Mouse (Mus musculus): Measurements from ENCODE around the gene Napa. TPM values are rescaled to one million over a fixed set of nuclear protein-coding genes. Genes with fewer than 3 reads are reported as not detected.

The Napa gene
- polyA plus RNA-seq, 1 experiment from 2014 or later = 168 TPM

DNA sequence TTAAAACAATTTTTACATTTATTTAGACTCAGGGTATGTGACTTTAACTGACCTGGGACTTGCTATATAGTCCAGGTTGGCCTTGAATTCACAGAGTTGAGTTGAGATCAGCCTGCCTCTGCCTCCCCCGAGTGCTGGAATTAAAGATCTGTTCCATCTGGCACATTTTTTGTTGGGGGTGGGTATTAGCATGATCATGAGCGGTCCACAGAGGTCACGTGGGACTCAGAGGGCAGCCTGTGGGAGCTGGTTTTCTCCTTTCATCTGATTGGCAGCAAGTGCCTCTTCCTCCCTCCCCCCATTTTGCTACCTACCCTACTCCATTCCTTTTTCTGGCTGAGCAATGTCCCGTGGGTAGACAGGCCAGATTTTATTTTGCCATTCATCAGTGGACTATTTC is 17.7 kb upstream of the Napa start:
- H3K4me3 ChIP-seq (ENCODE audit: low read length) = no peak overlapping the region
- no peaks in the 10 kb centered on the region for H3K36me3 ChIP-seq (ENCODE audit: control insufficient read depth, insufficient read depth)
- H3K27me3 ChIP-seq (ENCODE audit: control insufficient read depth, insufficient read depth, low read length) = peaks cover 5% of the 10 kb centered on the region; the same call in 1 of the 2 replicates
- no peaks in the 10 kb centered on the region for H3K9me3 ChIP-seq (replicated peaks; ENCODE audit: control insufficient read depth, low read length)
- H3K4me2 ChIP-seq (ENCODE audit: low read depth, low read length) = no peak overlapping the region
- ATAC-seq (replicated peaks; ENCODE audit: extremely low read depth, insufficient read depth, low FRiP score) = no peak
- no peaks in the 10 kb centered on the region for H3K4me1 ChIP-seq (ENCODE audit: control insufficient read depth, insufficient read depth, low read length)
- 58% methylated on average over 4 of the region's 4 CpGs for WGBS
- no peak overlapping the region for H3K27ac ChIP-seq (ENCODE audit: low read length)
- H3K9ac ChIP-seq (ENCODE audit: low read length) = no peak overlapping the region

- Histone ChIP-seq H3K36me3 (ENCODE audit: control insufficient read depth, insufficient read depth) (no peaks in the 10 kb centered on the region), H3K4me2 (ENCODE audit: low read depth, low read length) (no peak overlapping the region), H3K9me3 (replicated peaks; ENCODE audit: control insufficient read depth, low read length) (no peaks in the 10 kb centered on the region), H3K4me1 (ENCODE audit: control insufficient read depth, insufficient read depth, low read length) (no peaks in the 10 kb centered on the region), H3K27me3 (ENCODE audit: control insufficient read depth, insufficient read depth, low read length) (peaks cover 3% of the 10 kb centered on the region; the same call in 1 of the 2 replicates), H3K4me3 (ENCODE audit: low read length) (no peak overlapping the region), H3K9ac (ENCODE audit: low read length) (no peak overlapping the region), H3K27ac (ENCODE audit: low read length) (no peak overlapping the region)
- no peak for ATAC-seq (replicated peaks; ENCODE audit: extremely low read depth, insufficient read depth, low FRiP score)
- 39% methylated on average over 4 of the region's 4 CpGs for WGBS
Measured at GRCm38 (mm10) chr7:16083361-16083760, 14.9 kb upstream of the Napa start.

DNA sequence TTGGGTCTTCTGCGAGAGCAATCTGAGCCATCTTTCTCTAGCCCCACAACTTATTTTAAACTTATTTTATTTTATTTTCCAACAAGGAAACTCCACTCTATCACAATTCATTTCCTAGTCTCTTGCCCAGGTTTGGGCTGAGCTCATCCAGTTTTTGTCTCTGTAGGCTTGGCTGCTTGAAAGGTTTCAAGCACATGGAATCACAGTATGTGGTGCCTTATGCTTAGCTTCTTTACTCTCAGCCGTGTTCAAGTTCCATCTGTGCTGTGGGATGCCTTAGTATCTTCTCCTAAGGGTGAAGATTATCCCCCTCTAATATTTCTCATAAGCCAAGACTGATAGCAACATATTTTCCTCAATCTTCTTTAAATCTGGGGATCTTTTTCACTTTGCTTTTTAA is 10.7 kb upstream of the Napa start:
- 68% methylated on average over 2 of the region's 2 CpGs for WGBS
- H3K4me3 ChIP-seq (ENCODE audit: low read length) = no peak overlapping the region
- H3K9ac ChIP-seq (ENCODE audit: low read length) = no peak overlapping the region
- H3K9me3 ChIP-seq (replicated peaks; ENCODE audit: control insufficient read depth, low read length) = no peaks in the 10 kb centered on the region
- no peak overlapping the region for H3K27ac ChIP-seq (ENCODE audit: low read length)
- no peaks in the 10 kb centered on the region for H3K36me3 ChIP-seq (ENCODE audit: control insufficient read depth, insufficient read depth)
- H3K4me2 ChIP-seq (ENCODE audit: low read depth, low read length) = no peak overlapping the region
- peaks cover 5% of the 10 kb centered on the region for H3K27me3 ChIP-seq (ENCODE audit: control insufficient read depth, insufficient read depth, low read length)
- no peaks in the 10 kb centered on the region for H3K4me1 ChIP-seq (ENCODE audit: control insufficient read depth, insufficient read depth, low read length)
- no peak for ATAC-seq (replicated peaks; ENCODE audit: extremely low read depth, insufficient read depth, low FRiP score)

- Histone ChIP-seq H3K36me3 (ENCODE audit: control insufficient read depth, insufficient read depth) (no peaks in the 10 kb centered on the region), H3K4me2 (ENCODE audit: low read depth, low read length) (no peak overlapping the region), H3K27me3 (ENCODE audit: control insufficient read depth, insufficient read depth, low read length) (peaks cover 2% of the 10 kb centered on the region; the same call in 1 of the 2 replicates), H3K4me1 (ENCODE audit: control insufficient read depth, insufficient read depth, low read length) (peaks cover 8% of the 10 kb centered on the region), H3K4me3 (ENCODE audit: low read length) (no peak overlapping the region), H3K9ac (ENCODE audit: low read length) (no peak overlapping the region), H3K27ac (ENCODE audit: low read length) (no peak overlapping the region), H3K9me3 (replicated peaks; ENCODE audit: control insufficient read depth, low read length) (no peaks in the 10 kb centered on the region)
- ATAC-seq (replicated peaks; ENCODE audit: extremely low read depth, insufficient read depth, low FRiP score) = no peak
- 60% methylated on average over 3 of the region's 3 CpGs for WGBS
Measured at GRCm38 (mm10) chr7:16094592-16094991, 3.7 kb upstream of the Napa start.

GRCm38 (mm10) chr7:16099901-16100300 is 1.6 kb downstream of the Napa start:
- H3K36me3 ChIP-seq (ENCODE audit: control insufficient read depth, insufficient read depth) = peaks cover 5% of the 10 kb centered on the region; the same call in 1 of the 2 replicates
- no peak overlapping the region for H3K27ac ChIP-seq (ENCODE audit: low read length)
- peaks cover 18% of the 10 kb centered on the region for H3K4me1 ChIP-seq (ENCODE audit: control insufficient read depth, insufficient read depth, low read length)
- H3K9ac ChIP-seq (ENCODE audit: low read length) = peak overlapping the region; percentile 98; the same call in 1 of the 2 replicates
- no peak for ATAC-seq (replicated peaks; ENCODE audit: extremely low read depth, insufficient read depth, low FRiP score)
- no peak overlapping the region for H3K4me3 ChIP-seq (ENCODE audit: low read length)
- H3K9me3 ChIP-seq (replicated peaks; ENCODE audit: control insufficient read depth, low read length) = no peaks in the 10 kb centered on the region
- no peaks in the 10 kb centered on the region for H3K27me3 ChIP-seq (ENCODE audit: control insufficient read depth, insufficient read depth, low read length)
- WGBS = 81% methylated on average over 4 of the region's 4 CpGs
- peak overlapping the region; percentile 97 for H3K4me2 ChIP-seq (ENCODE audit: low read depth, low read length)

DNA sequence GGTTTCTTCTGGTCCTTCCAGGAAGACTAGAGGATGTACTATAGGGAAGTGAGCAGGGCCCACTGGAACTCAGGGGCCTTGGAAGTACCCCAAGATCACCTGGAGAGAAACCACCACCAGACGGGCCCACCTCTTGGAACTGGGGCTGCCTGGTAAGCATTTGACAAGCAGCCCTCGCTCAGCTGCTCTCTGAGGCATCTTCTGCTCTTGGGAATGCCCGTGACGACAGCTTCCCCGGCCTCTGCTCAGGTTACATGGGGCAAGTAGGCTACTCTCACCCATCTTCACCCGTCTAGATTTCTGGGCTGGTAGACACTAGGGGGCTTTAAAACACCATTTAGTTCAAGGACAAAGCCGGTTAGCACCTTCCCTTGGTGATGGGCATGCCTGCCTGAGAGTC is 2.8 kb downstream of the Napa start:
- H3K27me3 ChIP-seq (ENCODE audit: control insufficient read depth, insufficient read depth, low read length) = no peaks in the 10 kb centered on the region
- H3K9me3 ChIP-seq (replicated peaks; ENCODE audit: control insufficient read depth, low read length) = no peaks in the 10 kb centered on the region
- no peak overlapping the region for H3K4me3 ChIP-seq (ENCODE audit: low read length)
- 69% methylated on average over 7 of the region's 7 CpGs for WGBS
- no peak overlapping the region for H3K27ac ChIP-seq (ENCODE audit: low read length)
- peaks cover 10% of the 10 kb centered on the region; the same call in 1 of the 2 replicates for H3K36me3 ChIP-seq (ENCODE audit: control insufficient read depth, insufficient read depth)
- H3K4me2 ChIP-seq (ENCODE audit: low read depth, low read length) = no peak overlapping the region
- H3K9ac ChIP-seq (ENCODE audit: low read length) = no peak overlapping the region
- peaks cover 18% of the 10 kb centered on the region for H3K4me1 ChIP-seq (ENCODE audit: control insufficient read depth, insufficient read depth, low read length)
- no peak for ATAC-seq (replicated peaks; ENCODE audit: extremely low read depth, insufficient read depth, low FRiP score)

- H3K27ac ChIP-seq (ENCODE audit: low read length) = no peak overlapping the region
- H3K27me3 ChIP-seq (ENCODE audit: control insufficient read depth, insufficient read depth, low read length) = no peaks in the 10 kb centered on the region
- 65% methylated on average over 15 of the region's 15 CpGs for WGBS
- H3K4me3 ChIP-seq (ENCODE audit: low read length) = no peak overlapping the region
- peaks cover 18% of the 10 kb centered on the region for H3K4me1 ChIP-seq (ENCODE audit: control insufficient read depth, insufficient read depth, low read length)
- no peak overlapping the region for H3K9ac ChIP-seq (ENCODE audit: low read length)
- H3K36me3 ChIP-seq (ENCODE audit: control insufficient read depth, insufficient read depth) = peaks cover 10% of the 10 kb centered on the region; the same call in 1 of the 2 replicates
- no peaks in the 10 kb centered on the region for H3K9me3 ChIP-seq (replicated peaks; ENCODE audit: control insufficient read depth, low read length)
- H3K4me2 ChIP-seq (ENCODE audit: low read depth, low read length) = no peak overlapping the region
- no peak for ATAC-seq (replicated peaks; ENCODE audit: extremely low read depth, insufficient read depth, low FRiP score)
Measured at GRCm38 (mm10) chr7:16101726-16102475, 3.6 kb downstream of the Napa start.

- Histone ChIP-seq H3K9me3 (replicated peaks; ENCODE audit: control insufficient read depth, low read length) (no peaks in the 10 kb centered on the region), H3K4me3 (ENCODE audit: low read length) (no peak overlapping the region), H3K27me3 (ENCODE audit: control insufficient read depth, insufficient read depth, low read length) (no peaks in the 10 kb centered on the region), H3K4me2 (ENCODE audit: low read depth, low read length) (no peak overlapping the region), H3K36me3 (ENCODE audit: control insufficient read depth, insufficient read depth) (peaks cover 15% of the 10 kb centered on the region), H3K27ac (ENCODE audit: low read length) (no peak overlapping the region), H3K4me1 (ENCODE audit: control insufficient read depth, insufficient read depth, low read length) (peaks cover 16% of the 10 kb centered on the region), H3K9ac (ENCODE audit: low read length) (no peak overlapping the region)
- WGBS = 67% methylated on average over 5 of the region's 5 CpGs
- no peak for ATAC-seq (replicated peaks; ENCODE audit: extremely low read depth, insufficient read depth, low FRiP score)
Measured at GRCm38 (mm10) chr7:16102686-16103226, 4.5 kb downstream of the Napa start.

DNA sequence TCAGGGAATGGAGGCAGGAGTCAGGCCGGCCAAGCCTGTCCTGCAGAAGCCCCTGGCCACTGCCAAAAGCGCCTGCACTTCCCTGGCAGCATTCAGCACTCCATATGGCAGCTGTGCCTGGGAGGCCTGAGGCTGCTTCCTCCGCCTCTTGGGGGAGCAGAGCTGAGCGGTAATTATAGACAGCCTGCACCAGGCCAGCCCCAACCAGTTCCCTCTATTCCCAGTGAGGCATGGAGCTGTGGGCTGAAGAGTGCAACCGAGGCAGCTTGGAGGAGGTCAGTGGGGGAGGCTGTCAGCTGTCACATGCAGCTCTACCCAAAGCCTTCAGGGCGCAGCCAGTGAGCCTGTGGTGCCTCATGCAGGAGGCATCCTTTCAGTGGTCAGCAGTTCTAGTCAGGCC is 5.5 kb downstream of the Napa start:
- Histone ChIP-seq H3K4me3 (ENCODE audit: low read length) (no peak overlapping the region), H3K36me3 (ENCODE audit: control insufficient read depth, insufficient read depth) (peaks cover 24% of the 10 kb centered on the region), H3K27me3 (ENCODE audit: control insufficient read depth, insufficient read depth, low read length) (no peaks in the 10 kb centered on the region), H3K4me2 (ENCODE audit: low read depth, low read length) (no peak overlapping the region), H3K9me3 (replicated peaks; ENCODE audit: control insufficient read depth, low read length) (no peaks in the 10 kb centered on the region), H3K4me1 (ENCODE audit: control insufficient read depth, insufficient read depth, low read length) (peaks cover 16% of the 10 kb centered on the region), H3K27ac (ENCODE audit: low read length) (no peak overlapping the region), H3K9ac (ENCODE audit: low read length) (no peak overlapping the region)
- ATAC-seq (replicated peaks; ENCODE audit: extremely low read depth, insufficient read depth, low FRiP score) = no peak
- 49% methylated on average over 6 of the region's 6 CpGs for WGBS

Data from heart, embryonic 16.5 days (tissue).